Mouse (Mus musculus) hindbrain, embryonic 12.5 days (tissue): ENCODE data around the gene Tjp1. TPM values are rescaled to one million over a fixed set of nuclear protein-coding genes. Genes with fewer than 3 reads are reported as not detected.

Experiments used
- ATAC-seq: fragments of 200-750 bp; cut with Nextera tagmentation; 2 replicates; pipeline ENCODE4 v1.8.0; 2017; ENCODE audit warnings: moderate TSS enrichment; ENCODE audit not compliant: low FRiP score
- H3K27ac ChIP-seq: fragments of 300-500 bp; sonication (generic); 2 replicates; pipeline ENCODE4 v1.5.1; 2016; ENCODE audit warnings: mild to moderate bottlenecking
- H3K27me3 ChIP-seq: fragments of 300-500 bp; sonication (generic); 2 replicates; pipeline ENCODE4 v1.6.1; 2016; ENCODE audit warnings: mild to moderate bottlenecking
- H3K36me3 ChIP-seq: fragments of 300-500 bp; sonication (generic); 2 replicates; pipeline ENCODE4 v1.6.1; 2016; ENCODE audit warnings: mild to moderate bottlenecking
- H3K4me1 ChIP-seq: fragments of 300-500 bp; sonication (generic); 2 replicates; pipeline ENCODE4 v1.6.1; 2016
- H3K4me2 ChIP-seq: fragments of 300-500 bp; sonication (generic); replicated peaks from 2 replicates; pipeline ENCODE4 v1.6.1; 2016; ENCODE audit warnings: mild to moderate bottlenecking
- H3K4me3 ChIP-seq: fragments of 300-500 bp; sonication (generic); 2 replicates; pipeline ENCODE4 v1.5.1; 2016; ENCODE audit warnings: mild to moderate bottlenecking
- H3K9ac ChIP-seq: fragments of 300-500 bp; sonication (generic); 2 replicates; pipeline ENCODE4 v1.6.1; 2016; ENCODE audit warnings: mild to moderate bottlenecking, moderate library complexity
- H3K9me3 ChIP-seq: fragments of 300-500 bp; sonication (generic); replicated peaks from 2 replicates; pipeline ENCODE4 v1.6.1; 2016; ENCODE audit warnings: mild to moderate bottlenecking
- WGBS: fragments of 180-500 bp; shearing (Covaris S2); methylation state at CpG from one replicate; pipeline ENCODE4 v1.1.7; 2016; 5-methylcytosine and 5-hydroxymethylcytosine counted together
- polyA plus RNA-seq: library from polyadenylated mRNA; unstranded; fragments of >200 nt; fragmentation: Nextera tagmentation; extraction: Ambion mirVana; gene quantifications from 2 replicates; pipeline ENCODE4 v1.2.1, GENCODE M21; 2016

The Tjp1 gene
- polyA plus RNA-seq, 1 experiment from 2014 or later: 36.3 TPM

- 85% methylated on average over 2 of the region's 2 CpGs for WGBS
- H3K27ac ChIP-seq: no peak overlapping the region
- H3K4me1 ChIP-seq: peaks cover 5% of the 10 kb centered on the region; the same call in 1 of the 2 replicates
- H3K36me3 ChIP-seq: no peaks in the 10 kb centered on the region
- no peak overlapping the region for H3K4me3 ChIP-seq
- no peak overlapping the region for H3K4me2 ChIP-seq
- ATAC-seq: no peak
- H3K27me3 ChIP-seq: no peaks in the 10 kb centered on the region
- H3K9me3 ChIP-seq: no peaks in the 10 kb centered on the region
- no peak overlapping the region for H3K9ac ChIP-seq
Measured at GRCm38 (mm10) chr7:65482216-65482615, 45.4 kb downstream of the Tjp1 start.

GRCm38 (mm10) chr7:65472048-65472447 is 55.5 kb downstream of the Tjp1 start:
- no peaks in the 10 kb centered on the region for H3K36me3 ChIP-seq
- no peak for ATAC-seq
- WGBS: 74% methylated on average over 3 of the region's 3 CpGs

GRCm38 (mm10) chr7:65471406-65471805 is 56.2 kb downstream of the Tjp1 start:
- H3K27me3 ChIP-seq: no peaks in the 10 kb centered on the region
- H3K9me3 ChIP-seq: no peaks in the 10 kb centered on the region
- no peak overlapping the region for H3K4me2 ChIP-seq
- no peak overlapping the region for H3K9ac ChIP-seq
- H3K4me3 ChIP-seq: no peak overlapping the region
- H3K4me1 ChIP-seq: 0 out of 2 replicates have a peak, but pooled peaks cover 4% of the 10 kb centered on the region
- H3K36me3 ChIP-seq: no peaks in the 10 kb centered on the region
- 84% methylated on average over 6 of the region's 6 CpGs for WGBS
- no peak overlapping the region for H3K27ac ChIP-seq
- ATAC-seq: no peak

More at GRCm38 (mm10) chr7:65472048-65472447, 55.5 kb downstream of the Tjp1 start:
- Histone ChIP-seq H3K4me2 (no peak overlapping the region), H3K9me3 (no peaks in the 10 kb centered on the region), H3K9ac (no peak overlapping the region), H3K27ac (no peak overlapping the region), H3K4me1 (0 out of 2 replicates have a peak, but pooled peaks cover 4% of the 10 kb centered on the region), H3K27me3 (no peaks in the 10 kb centered on the region), H3K4me3 (no peak overlapping the region)

- 36% methylated on average over 8 of the region's 8 CpGs for WGBS
- Histone ChIP-seq H3K4me3 (no peak overlapping the region), H3K9me3 (no peaks in the 10 kb centered on the region), H3K27me3 (no peaks in the 10 kb centered on the region), H3K4me2 (no peak overlapping the region), H3K9ac (no peak overlapping the region), H3K36me3 (no peaks in the 10 kb centered on the region), H3K27ac (no peak overlapping the region), H3K4me1 (0 out of 2 replicates have a peak, but pooled peaks cover 4% of the 10 kb centered on the region)
- no peak for ATAC-seq
Measured at GRCm38 (mm10) chr7:65470214-65470613, 57.4 kb downstream of the Tjp1 start.

- Histone ChIP-seq H3K36me3 (no peaks in the 10 kb centered on the region), H3K4me3 (no peak overlapping the region), H3K27me3 (no peaks in the 10 kb centered on the region), H3K9ac (no peak overlapping the region), H3K4me2 (no peak overlapping the region), H3K9me3 (no peaks in the 10 kb centered on the region), H3K27ac (no peak overlapping the region), H3K4me1 (0 out of 2 replicates have a peak, but pooled peaks cover 4% of the 10 kb centered on the region)
- ATAC-seq: no peak
- WGBS: 25% methylated on average over 6 of the region's 6 CpGs
Measured at GRCm38 (mm10) chr7:65469666-65470065, 57.9 kb downstream of the Tjp1 start.

- no peaks in the 10 kb centered on the region for H3K9me3 ChIP-seq
- 0 out of 2 replicates have a peak, but pooled peaks cover 4% of the 10 kb centered on the region for H3K4me1 ChIP-seq
- WGBS: 88% methylated on average over 8 of the region's 8 CpGs
- H3K4me3 ChIP-seq: no peak overlapping the region
- H3K9ac ChIP-seq: no peak overlapping the region
- H3K27ac ChIP-seq: no peak overlapping the region
- ATAC-seq: no peak
- H3K4me2 ChIP-seq: no peak overlapping the region
- H3K36me3 ChIP-seq: no peaks in the 10 kb centered on the region
- H3K27me3 ChIP-seq: no peaks in the 10 kb centered on the region
Measured at GRCm38 (mm10) chr7:65468191-65468590, 59.4 kb downstream of the Tjp1 start.

- Histone ChIP-seq H3K36me3 (no peaks in the 10 kb centered on the region), H3K27me3 (no peaks in the 10 kb centered on the region), H3K4me1 (0 out of 2 replicates have a peak, but pooled peaks cover 4% of the 10 kb centered on the region), H3K9ac (no peak overlapping the region), H3K4me3 (no peak overlapping the region), H3K4me2 (no peak overlapping the region), H3K27ac (no peak overlapping the region), H3K9me3 (no peaks in the 10 kb centered on the region)
- WGBS: 83% methylated on average over 4 of the region's 4 CpGs
- no peak for ATAC-seq
Measured at GRCm38 (mm10) chr7:65467306-65468021, 60.1 kb downstream of the Tjp1 start.

GRCm38 (mm10) chr7:65466137-65466536 is 61.4 kb downstream of the Tjp1 start:
- Histone ChIP-seq H3K27ac (no peak overlapping the region), H3K4me1 (0 out of 2 replicates have a peak, but pooled peaks cover 4% of the 10 kb centered on the region), H3K27me3 (no peaks in the 10 kb centered on the region), H3K4me2 (no peak overlapping the region), H3K4me3 (no peak overlapping the region), H3K9ac (no peak overlapping the region), H3K9me3 (no peaks in the 10 kb centered on the region), H3K36me3 (no peaks in the 10 kb centered on the region)
- 41% methylated on average over 11 of the region's 11 CpGs for WGBS
- no peak for ATAC-seq

- H3K36me3 ChIP-seq: no peaks in the 10 kb centered on the region
- no peak overlapping the region for H3K4me2 ChIP-seq
- WGBS: 81% methylated on average over 3 of the region's 3 CpGs
- no peaks in the 10 kb centered on the region for H3K27me3 ChIP-seq
- H3K27ac ChIP-seq: no peak overlapping the region
- no peak overlapping the region for H3K4me3 ChIP-seq
- no peak for ATAC-seq
- 0 out of 2 replicates have a peak, but pooled peaks cover 1% of the 10 kb centered on the region for H3K4me1 ChIP-seq
- no peaks in the 10 kb centered on the region for H3K9me3 ChIP-seq
- no peak overlapping the region for H3K9ac ChIP-seq
Measured at GRCm38 (mm10) chr7:65464518-65465037, 63.0 kb downstream of the Tjp1 start.

GRCm38 (mm10) chr7:65463438-65463837 is 64.1 kb downstream of the Tjp1 start:
- no peak for ATAC-seq

GRCm38 (mm10) chr7:65461412-65461811 is 66.2 kb downstream of the Tjp1 start:
- no peak overlapping the region for H3K27ac ChIP-seq
- H3K4me2 ChIP-seq: no peak overlapping the region
- 75% methylated on average over 1 of the region's 1 CpGs for WGBS
- H3K27me3 ChIP-seq: no peaks in the 10 kb centered on the region
- H3K9me3 ChIP-seq: no peaks in the 10 kb centered on the region
- no peak for ATAC-seq
- H3K36me3 ChIP-seq: no peaks in the 10 kb centered on the region
- H3K4me3 ChIP-seq: no peak overlapping the region
- no peak overlapping the region for H3K9ac ChIP-seq
- no peaks in the 10 kb centered on the region for H3K4me1 ChIP-seq

More at GRCm38 (mm10) chr7:65463438-65463837, 64.1 kb downstream of the Tjp1 start:
- H3K27ac ChIP-seq: no peak overlapping the region
- H3K27me3 ChIP-seq: no peaks in the 10 kb centered on the region
- no peak overlapping the region for H3K4me2 ChIP-seq
- H3K9me3 ChIP-seq: no peaks in the 10 kb centered on the region
- H3K36me3 ChIP-seq: no peaks in the 10 kb centered on the region
- H3K4me1 ChIP-seq: no peaks in the 10 kb centered on the region
- no peak overlapping the region for H3K9ac ChIP-seq
- 81% methylated on average over 4 of the region's 4 CpGs for WGBS
- no peak overlapping the region for H3K4me3 ChIP-seq

- Histone ChIP-seq H3K36me3 (no peaks in the 10 kb centered on the region), H3K27me3 (no peaks in the 10 kb centered on the region), H3K4me2 (no peak overlapping the region), H3K27ac (no peak overlapping the region), H3K9ac (no peak overlapping the region; the same call in 1 of the 2 replicates), H3K4me3 (no peak overlapping the region), H3K9me3 (no peaks in the 10 kb centered on the region), H3K4me1 (no peaks in the 10 kb centered on the region)
- WGBS: 76% methylated on average over 3 of the region's 3 CpGs
- no peak for ATAC-seq
Measured at GRCm38 (mm10) chr7:65460196-65460595, 67.4 kb downstream of the Tjp1 start.

GRCm38 (mm10) chr7:65456031-65456430 is 71.5 kb downstream of the Tjp1 start:
- no peaks in the 10 kb centered on the region for H3K9me3 ChIP-seq
- no peaks in the 10 kb centered on the region for H3K27me3 ChIP-seq
- H3K9ac ChIP-seq: no peak overlapping the region
- 72% methylated on average over 2 of the region's 2 CpGs for WGBS
- no peak for ATAC-seq
- no peak overlapping the region for H3K4me3 ChIP-seq
- H3K27ac ChIP-seq: no peak overlapping the region
- H3K4me1 ChIP-seq: peaks cover 6% of the 10 kb centered on the region
- H3K36me3 ChIP-seq: no peaks in the 10 kb centered on the region
- H3K4me2 ChIP-seq: no peak overlapping the region
